ENCODE assay signal across 10 mouse cellular contexts in the genomic region with DNA sequence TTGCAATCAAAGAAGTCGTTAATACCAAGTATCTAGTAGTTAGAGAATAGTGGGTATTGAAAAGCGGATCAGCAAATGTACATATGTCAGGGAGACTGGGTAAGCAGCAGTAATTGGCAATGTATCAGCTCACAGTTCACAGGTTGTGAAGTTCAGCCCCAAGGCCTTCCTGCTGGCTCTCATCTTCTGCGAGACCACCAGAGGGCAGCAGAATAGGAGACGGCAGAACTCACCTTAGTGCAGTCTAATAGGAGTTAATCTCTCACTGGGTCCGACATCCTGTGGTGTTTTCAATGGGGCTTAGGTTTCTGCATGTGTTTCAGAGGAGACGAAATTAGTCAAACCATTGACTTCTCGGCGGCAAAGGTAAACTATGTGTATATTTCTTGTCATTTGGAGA. TPM values are rescaled to one million over a fixed set of nuclear protein-coding genes. Genes with fewer than 3 reads are reported as not detected.
A peak's percentile ranks its signal among the peaks of the same experiment; 100 is the strongest.
DNase-seq lines count a peak whose midpoint lies in the region; ATAC-seq and TF ChIP-seq lines count a peak whose summit lies in the region.
"Had no signal": no experiment of that assay in that cellular context is flagged by ENCODE, and none has a peak within 500 bp of the region (broad histone marks: within the 10 kb centered on the region; RNA-seq: fewer than 3 reads in every experiment).

No protein-coding gene starts in this region.

- no peak overlapping the region for H3K4me2 ChIP-seq in hindbrain, embryonic 14.5 days (replicated peaks)
- no peak overlapping the region for H3K4me2 ChIP-seq in hindbrain, embryonic 12.5 days (replicated peaks)
- H3K4me2 ChIP-seq in stomach, postnatal 0 days (replicated peaks; ENCODE audit: low read depth): no peak overlapping the region
- H3K4me2 ChIP-seq: limb, embryonic 15.5 days had no signal

- no peaks in the 10 kb centered on the region for H3K4me1 ChIP-seq in hindbrain, embryonic 14.5 days (replicated peaks; ENCODE audit: control insufficient read depth, insufficient read depth, low read length)
- H3K4me1 ChIP-seq in hindbrain, embryonic 12.5 days: no peaks in the 10 kb centered on the region
- no peaks in the 10 kb centered on the region for H3K4me1 ChIP-seq in testis, adult 2 months (ENCODE audit: control insufficient read depth, insufficient read depth, low read length)
- H3K4me1 ChIP-seq in cortical plate, adult 2 months (ENCODE audit: control insufficient read depth, insufficient read depth, low read length): no peaks in the 10 kb centered on the region
- H3K4me1 ChIP-seq in stomach, postnatal 0 days (replicated peaks; ENCODE audit: control insufficient read depth, insufficient read depth): no peaks in the 10 kb centered on the region
- H3K4me1 ChIP-seq: limb, embryonic 15.5 days had no signal

- no peak for TF ChIP-seq EP300 in stomach, postnatal 0 days (optimal IDR thresholded peaks at IDR 0.05)

- no peak for ATAC-seq in hindbrain, embryonic 14.5 days (ENCODE audit: low FRiP score)
- no peak for ATAC-seq in hindbrain, embryonic 12.5 days (ENCODE audit: low FRiP score)
- ATAC-seq in stomach, postnatal 0 days (ENCODE audit: low FRiP score, low TSS enrichment): no peak
- no peak for ATAC-seq in activated CD4-positive, CD25-positive, alpha-beta regulatory T cell, adult 4 months

- H3K4me3 ChIP-seq in hindbrain, embryonic 14.5 days (replicated peaks; ENCODE audit: low read length): no peak overlapping the region
- no peak overlapping the region for H3K4me3 ChIP-seq in hindbrain, embryonic 12.5 days
- no peak overlapping the region; the same call in 1 of the 2 replicates for H3K4me3 ChIP-seq in testis, adult 2 months (ENCODE audit: control insufficient read depth, low read depth, low read length)
- H3K4me3 ChIP-seq in cortical plate, adult 2 months (ENCODE audit: insufficient read depth, low read length): no peak overlapping the region
- H3K4me3 ChIP-seq in stomach, postnatal 0 days (ENCODE audit: low read depth, low read length): no peak overlapping the region
- H3K4me3 ChIP-seq: limb, embryonic 15.5 days had no signal

- H3K9me3 ChIP-seq in hindbrain, embryonic 14.5 days (ENCODE audit: control insufficient read depth, low read length): no peaks in the 10 kb centered on the region
- no peaks in the 10 kb centered on the region for H3K9me3 ChIP-seq in hindbrain, embryonic 12.5 days (replicated peaks)
- no peaks in the 10 kb centered on the region for H3K9me3 ChIP-seq in stomach, postnatal 0 days (ENCODE audit: control insufficient read depth, low read length)
- H3K9me3 ChIP-seq: limb, embryonic 15.5 days had no signal

- TF ChIP-seq POLR2A in testis, adult 2 months (IDR thresholded peaks at IDR 0.05; ENCODE audit: control insufficient read depth, low read depth, low read length): no peak
- TF ChIP-seq POLR2A in cortical plate, adult 2 months (IDR thresholded peaks at IDR 0.05; ENCODE audit: extremely low read depth, insufficient read depth, low read length): no peak

- WGBS in hindbrain, embryonic 14.5 days: 37% methylated on average over 8 of the region's 8 CpGs
- WGBS in hindbrain, embryonic 12.5 days: 41% methylated on average over 8 of the region's 8 CpGs
- 50% methylated on average over 8 of the region's 8 CpGs for WGBS in stomach, postnatal 0 days

- H3K27me3 ChIP-seq in hindbrain, embryonic 14.5 days (ENCODE audit: control insufficient read depth, insufficient read depth, low read length): no peaks in the 10 kb centered on the region
- no peaks in the 10 kb centered on the region for H3K27me3 ChIP-seq in hindbrain, embryonic 12.5 days
- no peaks in the 10 kb centered on the region for H3K27me3 ChIP-seq in testis, adult 2 months (ENCODE audit: control insufficient read depth, insufficient read depth, low read length)
- no peaks in the 10 kb centered on the region for H3K27me3 ChIP-seq in stomach, postnatal 0 days (ENCODE audit: control insufficient read depth, insufficient read depth, low read length)
- H3K27me3 ChIP-seq: limb, embryonic 15.5 days had no signal

- H3K27ac ChIP-seq in hindbrain, embryonic 14.5 days: no peak overlapping the region
- H3K27ac ChIP-seq in hindbrain, embryonic 12.5 days: no peak overlapping the region
- no peak overlapping the region for H3K27ac ChIP-seq in testis, adult 2 months (ENCODE audit: control insufficient read depth, insufficient read depth, low read depth, low read length)
- H3K27ac ChIP-seq in cortical plate, adult 2 months (ENCODE audit: insufficient read depth, low read length): no peak overlapping the region
- H3K27ac ChIP-seq in stomach, postnatal 0 days (replicated peaks): no peak overlapping the region
- H3K27ac ChIP-seq: limb, embryonic 15.5 days had no signal

- TF ChIP-seq CTCF in testis, adult 2 months (IDR thresholded peaks at IDR 0.05; ENCODE audit: control insufficient read depth, insufficient read depth, insufficient replicate concordance, low read depth, low read length): peak; percentile 16; the same call in 1 of the 2 replicates
- TF ChIP-seq CTCF in cortical plate, adult 2 months (IDR thresholded peaks at IDR 0.05; ENCODE audit: extremely low read depth, insufficient read depth, low read length): peak; percentile 16; the same call in 1 of the 2 replicates
- TF ChIP-seq CTCF in stomach, postnatal 0 days (IDR thresholded peaks at IDR 0.05; ENCODE audit: low read depth): peak; percentile 65

- no peak overlapping the region for H3K9ac ChIP-seq in hindbrain, embryonic 14.5 days
- H3K9ac ChIP-seq in hindbrain, embryonic 12.5 days: no peak overlapping the region
- H3K9ac ChIP-seq in stomach, postnatal 0 days (ENCODE audit: low read length): no peak overlapping the region
- H3K9ac ChIP-seq: limb, embryonic 15.5 days had no signal

- DNase-seq in hindbrain, embryonic 14.5 days (ENCODE audit: low spot score): peak; percentile 21
- DNase-seq in testis, postnatal 14 days (ENCODE audit: low spot score): no peak
- no peak for DNase-seq in stomach, postnatal 0 days (ENCODE audit: low spot score)
- DNase-seq in heart, adult 8-10 months (ENCODE audit: low spot score): no peak
- DNase-seq: gastrocnemius, postnatal 36 days had no signal

- H3K36me3 ChIP-seq in hindbrain, embryonic 14.5 days (replicated peaks; ENCODE audit: control insufficient read depth, insufficient read depth): no peaks in the 10 kb centered on the region
- H3K36me3 ChIP-seq in hindbrain, embryonic 12.5 days: no peaks in the 10 kb centered on the region
- H3K36me3 ChIP-seq in testis, adult 2 months (ENCODE audit: control insufficient read depth, insufficient read depth, low read length): no peaks in the 10 kb centered on the region
- H3K36me3 ChIP-seq in stomach, postnatal 0 days (ENCODE audit: control insufficient read depth, insufficient read depth, low read length): no peaks in the 10 kb centered on the region
- H3K36me3 ChIP-seq: limb, embryonic 15.5 days had no signal

RNA-seq across cellular contexts. Expression of a gene that starts 46.7 kb away (rescaled TPM):
- polyA plus RNA-seq in hindbrain, embryonic 14.5 days (2014; fragmentation: Nextera tagmentation; extraction: Ambion mirVana): 0.47 and 0.55 TPM in 2 replicates
- 1.2 and 3.1 TPM in 2 replicates for polyA plus RNA-seq in hindbrain, embryonic 12.5 days (2016; fragmentation: Nextera tagmentation; extraction: Ambion mirVana)
- 0.79 and 1.0 TPM in 2 replicates for polyA plus RNA-seq in testis, adult 2 months (2012; rRNA removed)
- polyA plus RNA-seq in cortical plate, adult 2 months (2012; rRNA removed): 3.8 and 4.2 TPM in 2 replicates
- 24.7 and 28.6 TPM in 2 replicates for polyA plus RNA-seq in stomach, postnatal 0 days (2015; fragmentation: Nextera tagmentation; extraction: Ambion mirVana)
- under 1 TPM; 0.12 to 0.18 TPM for polyA plus RNA-seq in activated CD4-positive, CD25-positive, alpha-beta regulatory T cell, adult 4 months (2017; shearing (Covaris generic))
- 1 to 10 TPM; 4.9 to 5.9 (median 5.4) TPM for total RNA-seq in heart, adult 8-10 months (2022)
